Mouse (Mus musculus) embryo, embryonic 10 days (tissue): Measurements from ENCODE around the gene H2-K1.
A peak's percentile ranks its signal among the peaks of the same experiment; 100 is the strongest.
"Not testable (repeated sequence)": the region's sequence is repeated elsewhere in the genome, so short reads cannot be mapped to it uniquely, and the experiment has no call there.

Source experiments
- DNase-seq: peaks from one replicate; pipeline ENCODE4 v3.0.0-alpha.2; 2015; ENCODE audit warnings: low spot score

H2-K1 gene

GRCm38 (mm10) chr17:34026917-34027655 is 26.9 kb upstream of the H2-K1 start:
- peak; percentile 60 for DNase-seq

GRCm38 (mm10) chr17:34026221-34026620 is 26.1 kb upstream of the H2-K1 start:
- peak; percentile 23 for DNase-seq

- peak; percentile 85 for DNase-seq
Observed at GRCm38 (mm10) chr17:34025756-34026151, 25.6 kb upstream of the H2-K1 start.

GRCm38 (mm10) chr17:34024861-34025755 is 25.0 kb upstream of the H2-K1 start:
- DNase-seq, result peak; percentile 69

GRCm38 (mm10) chr17:34024317-34024821 is 24.2 kb upstream of the H2-K1 start, which contains the start of gene Ring1:
TSS of gene Ring1 (minus strand) at chr17:34024680.
- peak; percentile 94 for DNase-seq

- no peak for DNase-seq
Observed at GRCm38 (mm10) chr17:34023678-34024077, 23.5 kb upstream of the H2-K1 start.

- no peak for DNase-seq
Observed at GRCm38 (mm10) chr17:34022987-34023386, 22.8 kb upstream of the H2-K1 start.

- DNase-seq, result no peak
Observed at GRCm38 (mm10) chr17:34022414-34022783, 22.3 kb upstream of the H2-K1 start.

- no peak for DNase-seq
Observed at GRCm38 (mm10) chr17:34021539-34022413, 21.6 kb upstream of the H2-K1 start.

- DNase-seq, result no peak
Observed at GRCm38 (mm10) chr17:34013436-34013835, 13.3 kb upstream of the H2-K1 start.

- DNase-seq, result no peak
Observed at GRCm38 (mm10) chr17:34010156-34010555, 10.0 kb upstream of the H2-K1 start.

GRCm38 (mm10) chr17:34006570-34006969 is 6.4 kb upstream of the H2-K1 start:
- no peak for DNase-seq

- peak; percentile 59 for DNase-seq
Observed at GRCm38 (mm10) chr17:34003426-34003825, 3.3 kb upstream of the H2-K1 start.

GRCm38 (mm10) chr17:34000796-34001195 is 649 bp upstream of the H2-K1 start:
- not testable (repeated sequence) for DNase-seq

GRCm38 (mm10) chr17:33999341-34000149 is 602 bp downstream of the H2-K1 start:
- no peak for DNase-seq

GRCm38 (mm10) chr17:33998697-33999096 is 1.4 kb downstream of the H2-K1 start:
- not testable (repeated sequence) for DNase-seq

- not testable (repeated sequence) for DNase-seq
Observed at GRCm38 (mm10) chr17:33997025-33997424, 3.1 kb downstream of the H2-K1 start.

GRCm38 (mm10) chr17:33995651-33996050 is 4.5 kb downstream of the H2-K1 start:
- no peak for DNase-seq

- DNase-seq, result no peak
Observed at GRCm38 (mm10) chr17:33994959-33995358, 5.2 kb downstream of the H2-K1 start.

- peak; percentile 94 for DNase-seq
Observed at GRCm38 (mm10) chr17:33991788-33992664, 8.1 kb downstream of the H2-K1 start.
